Mouse (Mus musculus) gastrocnemius, postnatal 36 days (tissue): ENCODE data around the gene Dapk1. TPM values are rescaled to one million over a fixed set of nuclear protein-coding genes. Genes with fewer than 3 reads are reported as not detected.

Experiments used
- DNase-seq, 2 experiments: peaks; one replicate each; pipeline ENCODE4 v3.0.0; 2022
- intact Hi-C: fragments of 180-260 bp; cut with DNase I; formaldehyde crosslinking; loops from one replicate; pipeline ENCODE4 v1.15.1; 2025
- total RNA-seq, 2 experiments: library from RNA; stranded (reverse); gene quantifications; 2 replicates each; pipeline ENCODE4 v1.2.3; 2021

Gene Dapk1
- total RNA-seq, 2 experiments from 2014 or later: 3.9 to 4.2 TPM

GRCm38 (mm10) chr13:60760392-60760791 is 158.6 kb downstream of the Dapk1 start:
- intact Hi-C loops: loop anchor here (5.0 kb wide), 1 partner anchor 57 kb away; no protein-coding TSS in a partner anchor
- no peak for DNase-seq

DNA sequence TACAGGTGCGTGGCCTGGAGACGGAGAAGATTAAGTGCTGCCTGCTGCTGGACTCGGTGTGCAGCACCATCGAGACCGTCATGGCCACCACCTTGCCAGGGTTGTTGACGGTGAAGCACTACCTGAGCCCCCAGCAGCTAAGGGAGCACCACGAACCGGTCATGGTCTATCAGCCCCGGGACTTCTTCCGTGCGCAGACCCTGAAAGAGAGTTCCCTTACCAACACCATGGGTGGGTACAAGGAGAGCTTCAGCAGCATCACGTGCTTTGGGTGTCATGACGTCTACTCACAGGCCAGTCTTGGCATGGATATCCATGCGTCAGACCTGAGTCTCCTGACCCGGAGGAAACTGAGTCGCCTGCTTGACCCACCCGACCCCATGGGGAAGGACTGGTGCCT is 159.4 kb downstream of the Dapk1 start:
- DNase-seq: no peak
- intact Hi-C loops: loop anchor here (5.0 kb wide), 1 partner anchor 56 kb away; no protein-coding TSS in a partner anchor

DNA sequence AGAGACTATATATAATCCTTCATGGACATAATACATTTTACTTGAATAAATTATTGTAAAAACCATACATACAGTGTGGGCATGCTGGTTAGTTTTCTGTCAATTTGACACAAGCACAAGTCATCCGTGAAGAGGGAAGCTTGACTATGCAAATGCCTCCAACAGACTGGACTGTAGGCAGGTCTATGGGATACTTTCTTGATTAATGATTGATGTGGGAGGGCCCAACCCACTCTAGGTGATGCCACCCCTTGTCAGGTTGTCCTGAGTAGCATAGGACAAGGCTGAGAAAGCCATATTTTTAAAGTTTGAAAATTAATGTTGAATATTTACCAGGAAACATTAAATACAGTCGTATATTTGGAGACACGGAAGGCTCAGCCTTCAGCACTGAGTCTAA is 178.8 kb downstream of the Dapk1 start:
- intact Hi-C loops: no loop called here
- no peak for DNase-seq

DNA sequence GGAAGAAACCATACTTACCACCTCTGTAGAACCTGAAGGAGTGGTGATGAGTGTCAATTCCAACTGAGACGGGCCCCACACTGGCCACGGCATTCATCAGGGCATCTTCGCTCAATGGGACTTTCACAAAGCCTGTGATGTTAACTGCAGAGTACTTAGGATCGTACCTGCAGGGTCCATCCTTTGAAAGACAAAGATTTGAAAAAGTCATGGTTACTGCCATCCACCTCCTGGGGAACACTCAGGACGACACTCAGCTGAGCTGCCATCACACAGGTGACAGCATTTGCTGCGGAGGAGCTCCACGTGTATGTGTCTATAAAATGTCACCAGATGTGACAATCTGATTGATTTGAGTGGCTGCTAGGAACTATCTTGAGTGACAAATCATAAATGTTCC is 181.6 kb downstream of the Dapk1 start:
- intact Hi-C loops: no loop called here
- DNase-seq: no peak

DNA sequence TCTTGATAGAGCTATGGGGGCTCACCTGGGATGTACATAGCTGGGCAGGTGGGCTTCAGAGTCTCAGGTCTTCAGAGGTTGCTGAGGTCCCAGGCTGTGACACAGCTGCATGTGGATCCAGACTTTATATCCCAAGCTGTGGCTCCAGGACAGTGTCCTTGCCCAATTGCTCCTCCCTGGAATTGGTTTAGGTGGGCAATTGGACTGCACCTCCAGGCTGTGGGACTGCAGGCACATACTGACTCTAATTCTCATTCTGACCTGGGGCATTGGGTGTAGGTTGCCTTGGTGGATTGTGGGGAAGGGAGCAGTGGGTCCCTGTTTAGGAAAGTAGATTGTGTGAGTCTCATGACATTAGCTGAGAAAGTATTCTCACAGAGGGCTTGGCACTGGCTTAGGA is 184.5 kb downstream of the Dapk1 start, which contains the start of gene BC051665:
Gene BC051665 (minus strand): TSS at position 101 of the 400 bp plus-strand sequence.
- intact Hi-C loops: no loop called here
- DNase-seq: no peak

DNA sequence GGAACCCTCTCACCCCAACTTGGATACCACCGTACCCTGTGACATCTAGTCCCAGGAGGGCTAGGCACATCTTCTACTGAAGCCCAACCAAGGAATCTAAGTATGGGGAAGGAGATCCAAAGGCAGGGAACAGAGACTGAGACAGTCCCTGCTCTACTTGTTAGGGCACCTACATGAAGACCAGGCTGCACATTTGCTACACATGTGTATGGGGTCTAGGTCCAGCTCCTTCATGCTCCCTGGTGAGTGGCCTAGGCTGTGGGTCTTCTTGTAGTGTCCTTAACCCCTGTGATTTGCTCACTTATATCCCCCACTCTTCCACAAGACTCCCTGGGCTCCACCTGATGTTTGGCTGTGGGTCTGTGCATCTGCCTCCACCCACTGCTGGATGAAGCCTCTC is 187.7 kb downstream of the Dapk1 start:
- intact Hi-C loops: no loop called here
- DNase-seq: no peak

GRCm38 (mm10) chr13:60802749-60803148 is 201.0 kb downstream of the Dapk1 start, which contains the start of gene Ctsll3:
TSS of gene Ctsll3 (minus strand) at chr13:60802849.
- intact Hi-C loops: no loop called here
- DNase-seq: no peak

GRCm38 (mm10) chr13:60809690-60810089 is 207.9 kb downstream of the Dapk1 start:
- intact Hi-C loops: no loop called here

GRCm38 (mm10) chr13:60812768-60813167 is 211.0 kb downstream of the Dapk1 start:
- intact Hi-C loops: no loop called here
- DNase-seq: no peak

More at GRCm38 (mm10) chr13:60809690-60810089, 207.9 kb downstream of the Dapk1 start:
- DNase-seq: no peak

Other genes with a start within 250 kb of the Dapk1 start
- gene BC051665, start 184.4 kb downstream of the Dapk1 start, total RNA-seq: not detected
- gene Ctsll3, start 200.9 kb downstream of the Dapk1 start, total RNA-seq: not detected